Mouse (Mus musculus) c-Kit-negative CD71-positive TER-119-positive erythroid progenitor cells, embryonic 14.5 days (primary cell): ENCODE data around the gene Adgrb2.

Experiments
- DNase-seq: peaks from one replicate; pipeline ENCODE4 v3.0.0-alpha.2; 2013; ENCODE audit warnings: low read depth, low spot score

Gene Adgrb2

GRCm38 (mm10) chr4:130071758-130072157, 87.1 kb downstream of the Adgrb2 start:
- DNase-seq, result no peak
